In the genomic region with DNA sequence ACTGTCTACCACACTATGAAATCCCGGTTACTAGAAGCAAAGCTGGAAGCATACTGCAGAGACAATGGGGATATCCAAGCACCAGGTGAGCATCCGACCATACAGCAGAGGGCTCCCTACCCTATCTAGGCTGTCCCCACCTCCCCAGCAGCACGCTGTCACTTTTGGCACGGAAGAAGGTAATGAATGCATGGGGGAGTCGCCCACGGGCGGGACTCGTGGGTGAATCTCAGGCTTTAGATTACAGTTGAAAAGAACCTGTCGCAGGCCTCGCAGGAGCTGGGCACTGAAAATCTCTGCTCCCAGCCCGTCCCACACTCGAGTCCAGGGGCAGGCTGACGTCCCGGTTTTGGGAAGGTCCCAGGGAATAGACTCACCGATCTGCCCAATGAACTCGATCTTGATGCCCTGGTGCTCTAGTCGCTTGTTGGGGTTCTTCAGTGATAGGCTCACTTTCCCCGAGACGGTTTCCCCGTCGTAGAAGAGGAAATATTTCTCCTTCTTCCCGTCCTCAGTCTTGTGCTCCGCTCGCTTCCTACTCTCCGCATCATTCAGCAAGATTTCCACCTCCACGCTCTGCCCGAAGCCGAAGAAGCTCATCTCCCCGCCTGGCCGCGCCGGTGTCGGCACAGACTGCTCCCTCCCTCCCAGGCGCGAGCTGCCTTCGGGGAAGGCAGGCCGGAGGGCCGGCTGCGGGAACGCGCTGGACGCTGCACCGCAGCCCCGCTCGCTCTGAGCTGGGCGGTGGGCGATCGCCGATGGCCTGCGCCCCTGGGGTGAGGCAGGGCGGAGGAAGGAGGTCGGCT, we compare ENCODE assay signal across 8 mouse cellular contexts. TPM values are rescaled to one million over a fixed set of nuclear protein-coding genes. Genes with fewer than 3 reads are reported as not detected.
DNase-seq lines count a peak whose midpoint lies in the region; ATAC-seq and TF ChIP-seq lines count a peak whose summit lies in the region.

No protein-coding gene starts in this region.

- peak overlapping the region; percentile 99 for H3K4me3 ChIP-seq in forebrain, embryonic 10.5 days
- H3K4me3 ChIP-seq in heart, embryonic 15.5 days = peak overlapping the region; percentile 100
- peak overlapping the region; percentile 97 for H3K4me3 ChIP-seq in liver, embryonic 15.5 days (replicated peaks)
- peak overlapping the region; percentile 99 for H3K4me3 ChIP-seq in neural tube, embryonic 14.5 days (ENCODE audit: low read depth, low read length)
- peak overlapping the region; percentile 91 for H3K4me3 ChIP-seq in testis, adult 2 months (ENCODE audit: control insufficient read depth, low read depth, low read length)

- peak overlapping the region; percentile 93 for H3K4me2 ChIP-seq in heart, embryonic 15.5 days
- H3K4me2 ChIP-seq in liver, embryonic 15.5 days = peak overlapping the region; percentile 95
- peak overlapping the region; percentile 83 for H3K4me2 ChIP-seq in neural tube, embryonic 14.5 days (ENCODE audit: low read depth, low read length)

- peaks cover 39% of the 10 kb centered on the region for H3K4me1 ChIP-seq in forebrain, embryonic 10.5 days
- peaks cover 44% of the 10 kb centered on the region for H3K4me1 ChIP-seq in heart, embryonic 15.5 days (replicated peaks)
- peaks cover 51% of the 10 kb centered on the region for H3K4me1 ChIP-seq in liver, embryonic 15.5 days (replicated peaks)
- H3K4me1 ChIP-seq in neural tube, embryonic 14.5 days (ENCODE audit: control insufficient read depth, insufficient read depth, low read length) = peaks cover 29% of the 10 kb centered on the region
- peaks cover 7% of the 10 kb centered on the region for H3K4me1 ChIP-seq in testis, adult 2 months (ENCODE audit: control insufficient read depth, insufficient read depth, low read length)

- under 1% methylated on average over 50 of the region's 52 CpGs for WGBS in forebrain, embryonic 10.5 days
- WGBS in heart, embryonic 15.5 days = under 1% methylated on average over 52 of the region's 52 CpGs
- under 1% methylated on average over 52 of the region's 52 CpGs for WGBS in liver, embryonic 15.5 days (ENCODE audit: insufficient replicate concordance)
- under 1% methylated on average over 48 of the region's 52 CpGs for WGBS in neural tube, embryonic 14.5 days

- TF ChIP-seq CTCF in testis, adult 2 months (IDR thresholded peaks at IDR 0.05; ENCODE audit: control insufficient read depth, insufficient read depth, insufficient replicate concordance, low read depth, low read length) = no peak

- H3K36me3 ChIP-seq in forebrain, embryonic 10.5 days (replicated peaks) = peaks cover 5% of the 10 kb centered on the region; the same call in 1 of the 2 replicates
- 0 out of 2 replicates have a peak, but pooled peaks cover 3% of the 10 kb centered on the region for H3K36me3 ChIP-seq in heart, embryonic 15.5 days
- peaks cover 13% of the 10 kb centered on the region for H3K36me3 ChIP-seq in liver, embryonic 15.5 days (replicated peaks)
- H3K36me3 ChIP-seq in neural tube, embryonic 14.5 days (ENCODE audit: control insufficient read depth, insufficient read depth, low read length) = no peaks in the 10 kb centered on the region
- no peaks in the 10 kb centered on the region for H3K36me3 ChIP-seq in testis, adult 2 months (ENCODE audit: control insufficient read depth, insufficient read depth, low read length)

- no peaks in the 10 kb centered on the region for H3K9me3 ChIP-seq in forebrain, embryonic 10.5 days
- no peaks in the 10 kb centered on the region for H3K9me3 ChIP-seq in heart, embryonic 15.5 days (replicated peaks)
- H3K9me3 ChIP-seq in liver, embryonic 15.5 days (replicated peaks) = no peaks in the 10 kb centered on the region
- no peaks in the 10 kb centered on the region for H3K9me3 ChIP-seq in neural tube, embryonic 14.5 days (ENCODE audit: control insufficient read depth, low read length)

- H3K9ac ChIP-seq in heart, embryonic 15.5 days = peak overlapping the region; percentile 97
- H3K9ac ChIP-seq in liver, embryonic 15.5 days = peak overlapping the region; percentile 91
- peak overlapping the region; percentile 95 for H3K9ac ChIP-seq in neural tube, embryonic 14.5 days (replicated peaks; ENCODE audit: low read depth, low read length)

- TF ChIP-seq POLR2A in testis, adult 2 months (IDR thresholded peaks at IDR 0.05; ENCODE audit: control insufficient read depth, low read depth, low read length) = no peak

- peak; percentile 58 for ATAC-seq in CD4-positive, CD25-positive, alpha-beta regulatory T cell, adult 4 months
- no peak; the same call in 1 of the 2 replicates for ATAC-seq in heart, embryonic 15.5 days (replicated peaks; ENCODE audit: insufficient number of reproducible peaks, insufficient read depth, low FRiP score, low read depth)
- ATAC-seq in liver, embryonic 15.5 days (ENCODE audit: insufficient read depth) = peak; percentile 38
- peak; percentile 57 for ATAC-seq in neural tube, embryonic 14.5 days (ENCODE audit: low read depth)

- no peaks in the 10 kb centered on the region for H3K27me3 ChIP-seq in forebrain, embryonic 10.5 days (ENCODE audit: poor library complexity, severe bottlenecking)
- no peaks in the 10 kb centered on the region for H3K27me3 ChIP-seq in heart, embryonic 15.5 days
- no peaks in the 10 kb centered on the region for H3K27me3 ChIP-seq in liver, embryonic 15.5 days
- no peaks in the 10 kb centered on the region for H3K27me3 ChIP-seq in neural tube, embryonic 14.5 days (ENCODE audit: control insufficient read depth, insufficient read depth, low read length)
- H3K27me3 ChIP-seq in testis, adult 2 months (ENCODE audit: control insufficient read depth, insufficient read depth, low read length) = no peaks in the 10 kb centered on the region

- peak; percentile 89 for DNase-seq in brain, adult 2 months (ENCODE audit: low read depth, low spot score)
- peak; percentile 32 for DNase-seq in forebrain, embryonic 10.5 days (ENCODE audit: extremely low spot score, low spot score)
- peak; percentile 53 for DNase-seq in kidney, postnatal 14 days

- H3K27ac ChIP-seq in forebrain, embryonic 10.5 days = peak overlapping the region; percentile 95
- H3K27ac ChIP-seq in heart, embryonic 15.5 days = peak overlapping the region; percentile 94
- H3K27ac ChIP-seq in liver, embryonic 15.5 days (replicated peaks) = peak overlapping the region; percentile 87
- H3K27ac ChIP-seq in neural tube, embryonic 14.5 days (ENCODE audit: low read depth, low read length) = peak overlapping the region; percentile 93
- H3K27ac ChIP-seq in testis, adult 2 months (ENCODE audit: control insufficient read depth, insufficient read depth, low read depth, low read length) = peak overlapping the region; percentile 85

RNA-seq across cellular contexts. Expression of gene Vps26b, which starts 0.6 kb away (rescaled TPM):
- 10 to 100 TPM in 1 of 2 experiments, 1 to 10 TPM in 1; 7.3 to 12.9 TPM for polyA plus RNA-seq in CD4-positive, CD25-positive, alpha-beta regulatory T cell, adult 4 months (2017; shearing (Covaris generic))
- polyA plus RNA-seq in forebrain, embryonic 10.5 days (2016; fragmentation: Nextera tagmentation; extraction: Ambion mirVana) = 35.8 and 36.2 TPM in 2 replicates
- polyA plus RNA-seq in heart, embryonic 15.5 days (2015; fragmentation: Nextera tagmentation; extraction: Ambion mirVana) = 19.0 and 22.8 TPM in 2 replicates
- polyA plus RNA-seq in liver, embryonic 15.5 days (2015; fragmentation: Nextera tagmentation; extraction: Ambion mirVana) = 9.5 and 9.9 TPM in 2 replicates
- 90.4 and 100 TPM in 2 replicates for polyA plus RNA-seq in neural tube, embryonic 14.5 days (2014; fragmentation: Nextera tagmentation; extraction: Ambion mirVana)
- 6.4 TPM in 2 replicates for polyA plus RNA-seq in testis, adult 2 months (2012; rRNA removed)

RNA-seq across cellular contexts. Expression of gene Ncapd3, which starts 0.8 kb away (rescaled TPM):
- polyA plus RNA-seq in CD4-positive, CD25-positive, alpha-beta regulatory T cell, adult 4 months (2017; shearing (Covaris generic)) = 10 to 100 TPM; 24.6 to 32.4 TPM
- polyA plus RNA-seq in forebrain, embryonic 10.5 days (2016; fragmentation: Nextera tagmentation; extraction: Ambion mirVana) = 38.7 and 40.7 TPM in 2 replicates
- 16.7 and 20.1 TPM in 2 replicates for polyA plus RNA-seq in heart, embryonic 15.5 days (2015; fragmentation: Nextera tagmentation; extraction: Ambion mirVana)
- polyA plus RNA-seq in liver, embryonic 15.5 days (2015; fragmentation: Nextera tagmentation; extraction: Ambion mirVana) = 28.6 and 29.6 TPM in 2 replicates
- 16.7 and 18.4 TPM in 2 replicates for polyA plus RNA-seq in neural tube, embryonic 14.5 days (2014; fragmentation: Nextera tagmentation; extraction: Ambion mirVana)
- polyA plus RNA-seq in testis, adult 2 months (2012; rRNA removed) = 15.3 and 16.4 TPM in 2 replicates

RNA-seq across cellular contexts. Expression of gene Thyn1, which starts 29.7 kb away (rescaled TPM):
- polyA plus RNA-seq in CD4-positive, CD25-positive, alpha-beta regulatory T cell, adult 4 months (2017; shearing (Covaris generic)) = 10 to 100 TPM; 72.1 to 72.7 TPM
- 173 and 183 TPM in 2 replicates for polyA plus RNA-seq in forebrain, embryonic 10.5 days (2016; fragmentation: Nextera tagmentation; extraction: Ambion mirVana)
- 80.8 and 86.1 TPM in 2 replicates for polyA plus RNA-seq in heart, embryonic 15.5 days (2015; fragmentation: Nextera tagmentation; extraction: Ambion mirVana)
- 39.2 and 42.0 TPM in 2 replicates for polyA plus RNA-seq in liver, embryonic 15.5 days (2015; fragmentation: Nextera tagmentation; extraction: Ambion mirVana)
- 136 and 145 TPM in 2 replicates for polyA plus RNA-seq in neural tube, embryonic 14.5 days (2014; fragmentation: Nextera tagmentation; extraction: Ambion mirVana)
- polyA plus RNA-seq in testis, adult 2 months (2012; rRNA removed) = 24.6 and 25.9 TPM in 2 replicates

RNA-seq across cellular contexts. Expression of gene Acad8, which starts 29.9 kb away (rescaled TPM):
- 10 to 100 TPM; 30.3 to 40.8 TPM for polyA plus RNA-seq in CD4-positive, CD25-positive, alpha-beta regulatory T cell, adult 4 months (2017; shearing (Covaris generic))
- 44.2 and 46.8 TPM in 2 replicates for polyA plus RNA-seq in forebrain, embryonic 10.5 days (2016; fragmentation: Nextera tagmentation; extraction: Ambion mirVana)
- polyA plus RNA-seq in heart, embryonic 15.5 days (2015; fragmentation: Nextera tagmentation; extraction: Ambion mirVana) = 42.2 and 42.6 TPM in 2 replicates
- 10.6 and 10.9 TPM in 2 replicates for polyA plus RNA-seq in liver, embryonic 15.5 days (2015; fragmentation: Nextera tagmentation; extraction: Ambion mirVana)
- 27.4 and 30.9 TPM in 2 replicates for polyA plus RNA-seq in neural tube, embryonic 14.5 days (2014; fragmentation: Nextera tagmentation; extraction: Ambion mirVana)
- polyA plus RNA-seq in testis, adult 2 months (2012; rRNA removed) = 12.5 and 14.1 TPM in 2 replicates

Comparison
In these comparisons a context has a peak if more than half of its experiments do, and no peak if none do; other contexts are left out.
1. DNase-seq: peak in every context shown above with its lines; median percentile 89 in brain, adult 2 months; 53 in kidney, postnatal 14 days; 32 in forebrain, embryonic 10.5 days.